Mouse (Mus musculus) CH12.LX (cell line): Measurements from ENCODE around the gene Popdc3. TPM values are rescaled to one million over a fixed set of nuclear protein-coding genes. Genes with fewer than 3 reads are reported as not detected.

Experiments
- DNase-seq: peaks from one replicate; pipeline ENCODE4 v3.0.0-alpha.2; 2013; ENCODE audit errors: extremely low read depth
- H3K27ac ChIP-seq: 2 replicates; pipeline ENCODE4 v1.5.1; 2012; ENCODE audit warnings: low read depth, mild to moderate bottlenecking, control low read depth, moderate library complexity; ENCODE audit not compliant: insufficient read depth
- H3K27me3 ChIP-seq: replicated peaks from 2 replicates; pipeline ENCODE3; 2012; ENCODE audit warnings: inconsistent platforms
- H3K36me3 ChIP-seq, 2 experiments: replicated peaks in 1 of 2; 2 replicates each; pipeline versions ENCODE3 to v1.6.1; 2012; ENCODE audit warnings: inconsistent platforms in 1 of 2, low read length in 1 of 2, mild to moderate bottlenecking in 1 of 2, mixed read lengths in 1 of 2, moderate library complexity in 1 of 2; ENCODE audit not compliant: control insufficient read depth in 1 of 2, insufficient read depth in 1 of 2
- H3K4me1 ChIP-seq, 2 experiments: 2 replicates each; pipeline ENCODE4 v1.6.1; 2012; ENCODE audit warnings: inconsistent platforms in 1 of 2, moderate library complexity in 1 of 2; ENCODE audit not compliant: insufficient read depth in 2 of 2, control insufficient read depth in 1 of 2
- H3K4me2 ChIP-seq: 2 replicates; pipeline ENCODE4 v1.6.1; 2012; ENCODE audit warnings: low read depth, mild to moderate bottlenecking, control low read depth; ENCODE audit not compliant: poor library complexity, insufficient read depth, severe bottlenecking
- H3K4me3 ChIP-seq, 3 experiments: fragments of 150-350 bp in 1 of 3; sonication (generic) in 1 of 3; replicated peaks in 1 of 3; 2 replicates each; pipeline versions ENCODE3 to v1.5.1; 2011 to 2012; ENCODE audit warnings: low read depth in 2 of 3, low read length in 2 of 3, mild to moderate bottlenecking in 2 of 3, moderate library complexity in 2 of 3, control low read depth in 1 of 3, improper control_type of control experiment in 1 of 3, inconsistent platforms in 1 of 3, mixed read lengths in 1 of 3; ENCODE audit not compliant: poor library complexity in 1 of 3
- H3K79me2 ChIP-seq: replicated peaks from 2 replicates; pipeline ENCODE4 v1.6.1; 2012; ENCODE audit warnings: mild to moderate bottlenecking, moderate library complexity; ENCODE audit not compliant: control insufficient read depth, poor library complexity, insufficient read depth, severe bottlenecking; ENCODE audit errors: extremely low read depth
- H3K9ac ChIP-seq: 2 replicates; pipeline ENCODE4 v1.6.1; 2012; ENCODE audit warnings: low read depth, mild to moderate bottlenecking, control low read depth, moderate library complexity; ENCODE audit not compliant: insufficient read depth
- H3K9me3 ChIP-seq: replicated peaks from 2 replicates; pipeline ENCODE3; 2012; ENCODE audit warnings: low read length, inconsistent platforms, mixed read lengths
- CHD1 ChIP-seq: IDR thresholded peaks from 2 replicates; pipeline ENCODE4 v1.6.1; 2012; ENCODE audit warnings: low read depth, low read length, improper control_type of control experiment, inconsistent platforms
- CHD2 ChIP-seq: IDR thresholded peaks from 2 replicates; pipeline ENCODE4 v1.6.1; 2011; ENCODE audit warnings: low read length, improper control_type of control experiment
- CTCF ChIP-seq, 2 experiments: IDR thresholded peaks in 1 of 2; conservative IDR thresholded peaks in 1 of 2; 2 replicates each; pipeline ENCODE4 v1.5.1; 2011 to 2012; ENCODE audit warnings: low read depth in 2 of 2, low read length in 2 of 2, improper control_type of control experiment in 1 of 2, inconsistent platforms in 1 of 2, mild to moderate bottlenecking in 1 of 2, moderate library complexity in 1 of 2
- ELF1 ChIP-seq: IDR thresholded peaks from 2 replicates; pipeline ENCODE4 v1.6.1; 2014; ENCODE audit warnings: low read depth, mild to moderate bottlenecking, inconsistent platforms, low read length, improper control_type of control experiment
- EP300 ChIP-seq: IDR thresholded peaks from 2 replicates; pipeline ENCODE4 v1.6.1; 2011; ENCODE audit warnings: low read length, improper control_type of control experiment
- ETS1 ChIP-seq: conservative IDR thresholded peaks from 2 replicates; pipeline ENCODE4 v1.6.1; 2012; ENCODE audit warnings: low read depth, mild to moderate bottlenecking, inconsistent platforms, low read length, improper control_type of control experiment, moderate library complexity
- HCFC1 ChIP-seq: IDR thresholded peaks from 2 replicates; pipeline ENCODE4 v1.6.1; 2012; ENCODE audit warnings: low read depth, mild to moderate bottlenecking, inconsistent platforms, low read length, improper control_type of control experiment
- IRF4 ChIP-seq: IDR thresholded peaks from 2 replicates; pipeline ENCODE4 v1.6.1; 2014; ENCODE audit warnings: low read depth, mild to moderate bottlenecking, inconsistent platforms, low read length, improper control_type of control experiment
- JUN ChIP-seq: IDR thresholded peaks from 2 replicates; pipeline ENCODE4 v1.6.1; 2011; ENCODE audit warnings: low read depth, mild to moderate bottlenecking, low read length, improper control_type of control experiment, moderate library complexity; ENCODE audit not compliant: insufficient read depth
- KAT2A ChIP-seq: IDR thresholded peaks from 2 replicates; pipeline ENCODE4 v1.6.1; 2012; ENCODE audit warnings: low read length, improper control_type of control experiment, inconsistent platforms; ENCODE audit not compliant: insufficient replicate concordance
- MAFK ChIP-seq: IDR thresholded peaks from 2 replicates; pipeline ENCODE4 v1.6.1; 2011; ENCODE audit warnings: low read length, improper control_type of control experiment; ENCODE audit not compliant: insufficient replicate concordance
- MAX ChIP-seq: IDR thresholded peaks from 2 replicates; pipeline ENCODE4 v1.6.1; 2011; ENCODE audit warnings: low read length, improper control_type of control experiment
- MEF2A ChIP-seq: IDR thresholded peaks from 2 replicates; pipeline ENCODE4 v1.6.1; 2014; ENCODE audit warnings: low read depth, mild to moderate bottlenecking, inconsistent platforms, low read length, improper control_type of control experiment, borderline replicate concordance
- NELFE ChIP-seq: IDR thresholded peaks from 2 replicates; pipeline ENCODE4 v1.6.1; 2011; ENCODE audit warnings: low read depth, low read length, improper control_type of control experiment
- NRF1 ChIP-seq: IDR thresholded peaks from 2 replicates; pipeline ENCODE4 v1.6.1; 2014; ENCODE audit warnings: low read depth, mild to moderate bottlenecking, inconsistent platforms, low read length, improper control_type of control experiment, moderate library complexity
- PAX5 ChIP-seq: IDR thresholded peaks from 2 replicates; pipeline ENCODE4 v1.6.1; 2012; ENCODE audit warnings: low read length, inconsistent platforms, mixed read lengths
- POLR2A ChIP-seq: IDR thresholded peaks from 2 replicates; pipeline ENCODE4 v1.6.1; 2011; ENCODE audit warnings: low read depth, mild to moderate bottlenecking, improper control_type of control experiment, low read length
- RCOR1 ChIP-seq: conservative IDR thresholded peaks from 2 replicates; pipeline ENCODE4 v1.6.1; 2012; ENCODE audit warnings: low read depth, mild to moderate bottlenecking, inconsistent platforms, low read length, improper control_type of control experiment
- SIN3A ChIP-seq: IDR thresholded peaks from 2 replicates; pipeline ENCODE4 v1.6.1; 2012; ENCODE audit warnings: low read length, improper control_type of control experiment, inconsistent platforms
- TBP ChIP-seq: conservative IDR thresholded peaks from 2 replicates; pipeline ENCODE4 v1.6.1; 2011; ENCODE audit warnings: low read depth, low read length, improper control_type of control experiment
- TCF12 ChIP-seq: IDR thresholded peaks from 2 replicates; pipeline ENCODE4 v1.6.1; 2014; ENCODE audit warnings: low read depth, mild to moderate bottlenecking, inconsistent platforms, low read length, improper control_type of control experiment
- ZC3H11A ChIP-seq: IDR thresholded peaks from 2 replicates; pipeline ENCODE4 v1.6.1; 2012; ENCODE audit warnings: low read depth, mild to moderate bottlenecking, inconsistent platforms, low read length, improper control_type of control experiment
- ZKSCAN1 ChIP-seq: IDR thresholded peaks from 2 replicates; pipeline ENCODE4 v1.6.1; 2012; ENCODE audit warnings: low read depth, inconsistent platforms, low read length, improper control_type of control experiment, borderline replicate concordance
- ZNF384 ChIP-seq: IDR thresholded peaks from 2 replicates; pipeline ENCODE4 v1.6.1; 2012; ENCODE audit warnings: low read depth, low read length, improper control_type of control experiment, inconsistent platforms
- dilution Hi-C: fragments of 300-500 bp; cut with MboI; formaldehyde crosslinking; loops from 2 replicates; pipeline ENCODE4 v1.14.3; 2020; ENCODE audit warnings: low sequenced_read_pairs; ENCODE audit not compliant: extremely low pct_unique_long_range_greater_than_20kb, extremely low pct_ligation_motif_present
- in situ Hi-C: fragments of 300-500 bp; cut with MboI; formaldehyde crosslinking; loops from 3 replicates; pipeline ENCODE4 v1.14.3; 2019; ENCODE audit warnings: low sequenced_read_pairs, low pct_ligation_motif_present, low pct_unique_long_range_greater_than_20kb, mixed read lengths
- polyA plus RNA-seq: library from polyadenylated mRNA; unstranded; fragments of >175 nt; gene quantifications from 2 replicates; pipeline ENCODE4 v1.2.1, GENCODE M21; 2012; ENCODE audit warnings: low read depth; ENCODE audit not compliant: insufficient read length
- total RNA-seq, 2 experiments: library from RNA; depleted of rRNA; stranded (reverse); fragments of 300-350 nt in 1 of 2; fragments of >200 nt in 1 of 2; gene quantifications; 2 replicates each; pipeline ENCODE4 v1.2.3; 2012 to 2014

Gene Popdc3
- total and polyA plus RNA-seq, 3 experiments: 0.04 to 0.24 (median 0.24) TPM

GRCm38 (mm10) chr10:45328196-45329000 lies 150.5 kb downstream of the Popdc3 start:
- dilution Hi-C loops: no loop called here
- Histone ChIP-seq H3K4me3 (no peak overlapping the region), H3K36me3 (no peaks in the 10 kb centered on the region), H3K9me3 (no peaks in the 10 kb centered on the region)
- TF ChIP-seq RCOR1: no peak
- no peak for TF ChIP-seq TCF12
- TF ChIP-seq PAX5: no peak
- no peak for TF ChIP-seq MAFK
- no peak for TF ChIP-seq MAX
- no peak for TF ChIP-seq JUN
- TF ChIP-seq ZC3H11A: no peak
- TF ChIP-seq CHD2: no peak
- TF ChIP-seq POLR2A: no peak
- no peak for TF ChIP-seq KAT2A
- TF ChIP-seq NELFE: no peak
- TF ChIP-seq ZKSCAN1: no peak
- TF ChIP-seq CHD1: no peak
- TF ChIP-seq CTCF (conservative IDR thresholded peaks at IDR 0.05 in 1 of 2, IDR thresholded peaks at IDR 0.05 in 1 of 2; ENCODE audit: low read depth in 2 of 2, low read length in 2 of 2): no peak
- TF ChIP-seq ZNF384: no peak
- TF ChIP-seq TBP: no peak
- TF ChIP-seq, all 38 proteins: peak for 0
- H3K4me1 ChIP-seq: no peaks in the 10 kb centered on the region
- no peak overlapping the region for H3K9ac ChIP-seq
- no peak overlapping the region for H3K4me2 ChIP-seq
- in situ Hi-C loops: no loop called here
- H3K27me3 ChIP-seq: no peaks in the 10 kb centered on the region
- no peak for DNase-seq
- no peaks in the 10 kb centered on the region for H3K79me2 ChIP-seq
- no peak overlapping the region for H3K27ac ChIP-seq

GRCm38 (mm10) chr10:45334925-45335324 lies 157.0 kb downstream of the Popdc3 start:
- H3K4me1 ChIP-seq: no peaks in the 10 kb centered on the region
- DNase-seq: no peak
- no peaks in the 10 kb centered on the region for H3K36me3 ChIP-seq
- dilution Hi-C loops: no loop called here
- H3K4me2 ChIP-seq: no peak overlapping the region
- TF ChIP-seq NRF1 (no peak), SIN3A (no peak), ELF1 (no peak), ETS1 (no peak), MEF2A (no peak), IRF4 (no peak), EP300 (no peak), ZKSCAN1 (no peak), KAT2A (no peak), HCFC1 (no peak), CHD2 (no peak)
- TF ChIP-seq, all 38 proteins: peak for 0
- Histone ChIP-seq H3K4me3 (no peak overlapping the region), H3K9me3 (peaks cover 5% of the 10 kb centered on the region), H3K27ac (no peak overlapping the region), H3K27me3 (no peaks in the 10 kb centered on the region), H3K9ac (no peak overlapping the region), H3K79me2 (no peaks in the 10 kb centered on the region)
- in situ Hi-C loops: no loop called here
